Mouse (Mus musculus): ENCODE results near the gene Zcchc4.

DNA sequence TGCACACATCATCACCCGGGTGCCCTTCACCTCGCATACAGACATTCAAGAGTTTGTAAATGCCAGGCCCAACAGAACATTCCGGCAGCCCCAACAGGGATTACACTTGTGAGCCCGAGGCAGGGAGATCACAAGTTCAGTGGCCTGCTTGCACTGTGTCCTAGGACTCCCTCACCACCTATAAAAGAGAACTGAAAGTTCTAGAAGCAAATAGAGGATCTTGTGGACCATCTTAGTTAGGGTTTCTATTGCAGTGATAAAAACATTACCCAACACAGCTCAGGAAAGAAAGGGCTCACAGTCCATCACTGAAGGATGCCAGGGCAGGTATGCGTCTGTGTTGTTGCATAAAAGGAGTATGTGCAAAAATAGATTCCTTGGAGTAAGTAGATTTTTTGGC, 942 bp upstream of the Zcchc4 start:
- TF ChIP-seq CTCF (IDR thresholded peaks at IDR 0.05; ENCODE audit: low read depth, low read length), result no peak
- no peak for TF ChIP-seq POLR2A (IDR thresholded peaks at IDR 0.05; ENCODE audit: insufficient read depth, low read length)

Data from ES-Bruce4 (cell line).